Mouse (Mus musculus): ENCODE data around the gene Ddx54. TPM values are rescaled to one million over a fixed set of nuclear protein-coding genes. Genes with fewer than 3 reads are reported as not detected.

The Ddx54 gene
- polyA plus RNA-seq (2012; rRNA removed) = 36.1 and 42.1 TPM in 2 replicates
- 34.1 and 35.1 TPM in 2 replicates for polyA plus RNA-seq (2014; fragmentation: Nextera tagmentation; extraction: Ambion mirVana)

DNA sequence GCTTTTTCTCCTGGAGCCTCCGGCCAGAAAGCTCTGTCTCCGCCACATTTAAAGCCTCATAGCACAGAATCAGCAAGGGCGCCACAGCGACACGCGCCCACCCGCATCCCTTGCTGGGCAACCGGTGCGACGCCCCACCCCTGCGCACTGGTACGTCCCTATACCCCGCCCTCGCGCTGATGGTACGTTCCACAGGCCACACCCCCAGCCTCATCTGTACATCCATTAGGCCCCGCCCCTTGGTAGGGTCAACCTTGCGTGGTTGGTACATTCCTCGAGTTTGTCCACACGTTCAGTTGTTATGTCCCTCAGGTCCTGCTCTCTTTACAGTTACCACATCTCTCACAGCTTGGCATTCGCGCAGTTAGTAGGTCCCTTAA is at the start of gene Ddx54, which contains the start of gene Rita1:
Gene Ddx54 (plus strand): TSS at position 298 of the 380 bp plus-strand sequence.
Gene Rita1 (minus strand): TSS at position 148 of the 380 bp plus-strand sequence.
- H3K36me3 ChIP-seq (ENCODE audit: control insufficient read depth, insufficient read depth, low read length) = peaks cover 17% of the 10 kb centered on the region
- H3K4me2 ChIP-seq (replicated peaks; ENCODE audit: low read depth, low read length, severe bottlenecking) = peak within 1 kb of the TSS; percentile 75
- peak within 1 kb of the TSS; percentile 58 for H3K4me3 ChIP-seq (replicated peaks; ENCODE audit: low read length)
- peaks cover 3% of the 10 kb centered on the region; the same call in 1 of the 2 replicates for H3K9me3 ChIP-seq (ENCODE audit: control insufficient read depth, low read length)
- peaks cover 13% of the 10 kb centered on the region for H3K4me1 ChIP-seq (ENCODE audit: control insufficient read depth, insufficient read depth, low read length)
- under 1% methylated on average over 22 of the region's 22 CpGs for WGBS
- ATAC-seq (ENCODE audit: low FRiP score, low read depth) = peak; percentile 88
- no peak for TF ChIP-seq POLR2A (IDR thresholded peaks at IDR 0.05; ENCODE audit: borderline replicate concordance, extremely low read depth, insufficient read depth, insufficient read length)
- H3K27me3 ChIP-seq (ENCODE audit: control insufficient read depth, insufficient read depth, low read length) = no peaks in the 10 kb centered on the region
- H3K9ac ChIP-seq (ENCODE audit: low read depth, low read length, severe bottlenecking) = peak within 1 kb of the TSS; percentile 59
- DNase-seq (ENCODE audit: low spot score) = peak; percentile 97
- H3K27ac ChIP-seq (replicated peaks; ENCODE audit: low read depth, low read length) = peak within 1 kb of the TSS; percentile 84

GRCm38 (mm10) chr5:120562956-120563913 is 49.3 kb upstream of the Ddx54 start:
- peaks cover 82% of the 10 kb centered on the region for H3K4me1 ChIP-seq (ENCODE audit: control insufficient read depth, insufficient read depth, low read length)
- no peaks in the 10 kb centered on the region for H3K36me3 ChIP-seq (ENCODE audit: control insufficient read depth, insufficient read depth, low read length)
- H3K4me2 ChIP-seq (replicated peaks; ENCODE audit: low read depth, low read length, severe bottlenecking) = 0 out of 2 replicates have a peak overlapping the region, but pooled peaks have one; percentile 19
- H3K27me3 ChIP-seq (ENCODE audit: control insufficient read depth, insufficient read depth, low read length) = no peaks in the 10 kb centered on the region
- TF ChIP-seq POLR2A (IDR thresholded peaks at IDR 0.05; ENCODE audit: borderline replicate concordance, extremely low read depth, insufficient read depth, insufficient read length) = no peak
- ATAC-seq (ENCODE audit: low FRiP score, low read depth) (peak; percentile 60), DNase-seq (ENCODE audit: low spot score) (peak; percentile 72)
- H3K9ac ChIP-seq (ENCODE audit: low read depth, low read length, severe bottlenecking) = no peak overlapping the region
- 37% methylated on average over 28 of the region's 28 CpGs for WGBS
- peak overlapping the region; percentile 77 for H3K27ac ChIP-seq (replicated peaks; ENCODE audit: low read depth, low read length)
- no peaks in the 10 kb centered on the region for H3K9me3 ChIP-seq (ENCODE audit: control insufficient read depth, low read length)
- no peak overlapping the region for H3K4me3 ChIP-seq (replicated peaks; ENCODE audit: low read length)

GRCm38 (mm10) chr5:120563914-120564311 is 48.6 kb upstream of the Ddx54 start:
- Histone ChIP-seq H3K4me3 (replicated peaks; ENCODE audit: low read length) (no peak overlapping the region), H3K9me3 (ENCODE audit: control insufficient read depth, low read length) (no peaks in the 10 kb centered on the region), H3K4me1 (ENCODE audit: control insufficient read depth, insufficient read depth, low read length) (peaks cover 84% of the 10 kb centered on the region), H3K27ac (replicated peaks; ENCODE audit: low read depth, low read length) (peak overlapping the region; percentile 77), H3K27me3 (ENCODE audit: control insufficient read depth, insufficient read depth, low read length) (no peaks in the 10 kb centered on the region), H3K36me3 (ENCODE audit: control insufficient read depth, insufficient read depth, low read length) (no peaks in the 10 kb centered on the region), H3K4me2 (replicated peaks; ENCODE audit: low read depth, low read length, severe bottlenecking) (0 out of 2 replicates have a peak overlapping the region, but pooled peaks have one; percentile 19), H3K9ac (ENCODE audit: low read depth, low read length, severe bottlenecking) (no peak overlapping the region)
- DNase-seq (ENCODE audit: low spot score) (no peak), ATAC-seq (ENCODE audit: low FRiP score, low read depth) (no peak)
- WGBS = 31% methylated on average over 4 of the region's 4 CpGs
- no peak for TF ChIP-seq POLR2A (IDR thresholded peaks at IDR 0.05; ENCODE audit: borderline replicate concordance, extremely low read depth, insufficient read depth, insufficient read length)

GRCm38 (mm10) chr5:120565171-120565905 is 47.2 kb upstream of the Ddx54 start:
- Histone ChIP-seq H3K4me1 (ENCODE audit: control insufficient read depth, insufficient read depth, low read length) (peaks cover 90% of the 10 kb centered on the region), H3K27me3 (ENCODE audit: control insufficient read depth, insufficient read depth, low read length) (no peaks in the 10 kb centered on the region), H3K9me3 (ENCODE audit: control insufficient read depth, low read length) (no peaks in the 10 kb centered on the region), H3K4me2 (replicated peaks; ENCODE audit: low read depth, low read length, severe bottlenecking) (no peak overlapping the region), H3K4me3 (replicated peaks; ENCODE audit: low read length) (no peak overlapping the region), H3K9ac (ENCODE audit: low read depth, low read length, severe bottlenecking) (no peak overlapping the region), H3K27ac (replicated peaks; ENCODE audit: low read depth, low read length) (peak overlapping the region; percentile 84; the same call in 1 of the 2 replicates), H3K36me3 (ENCODE audit: control insufficient read depth, insufficient read depth, low read length) (no peaks in the 10 kb centered on the region)
- DNase-seq (ENCODE audit: low spot score) = no peak
- ATAC-seq (ENCODE audit: low FRiP score, low read depth) = no peak
- no peak for TF ChIP-seq POLR2A (IDR thresholded peaks at IDR 0.05; ENCODE audit: borderline replicate concordance, extremely low read depth, insufficient read depth, insufficient read length)
- WGBS = 34% methylated on average over 14 of the region's 15 CpGs

- Histone ChIP-seq H3K4me3 (replicated peaks; ENCODE audit: low read length) (no peak overlapping the region), H3K9ac (ENCODE audit: low read depth, low read length, severe bottlenecking) (no peak overlapping the region), H3K27ac (replicated peaks; ENCODE audit: low read depth, low read length) (peak overlapping the region; percentile 84), H3K4me2 (replicated peaks; ENCODE audit: low read depth, low read length, severe bottlenecking) (no peak overlapping the region; the same call in 1 of the 2 replicates), H3K9me3 (ENCODE audit: control insufficient read depth, low read length) (no peaks in the 10 kb centered on the region), H3K27me3 (ENCODE audit: control insufficient read depth, insufficient read depth, low read length) (no peaks in the 10 kb centered on the region), H3K4me1 (ENCODE audit: control insufficient read depth, insufficient read depth, low read length) (peaks cover 90% of the 10 kb centered on the region), H3K36me3 (ENCODE audit: control insufficient read depth, insufficient read depth, low read length) (no peaks in the 10 kb centered on the region)
- DNase-seq (ENCODE audit: low spot score) (no peak), ATAC-seq (ENCODE audit: low FRiP score, low read depth) (no peak)
- WGBS = 50% methylated on average over 5 of the region's 5 CpGs
- TF ChIP-seq POLR2A (IDR thresholded peaks at IDR 0.05; ENCODE audit: borderline replicate concordance, extremely low read depth, insufficient read depth, insufficient read length) = no peak
Observed at GRCm38 (mm10) chr5:120566101-120566500, 46.4 kb upstream of the Ddx54 start.
